Mouse (Mus musculus) megakaryocyte-erythroid progenitor cell, adult 5 weeks (primary cell): ENCODE measurements around the gene Olfr104-ps. TPM values are rescaled to one million over a fixed set of nuclear protein-coding genes. Genes with fewer than 3 reads are reported as not detected.

Experiments
- polyA plus RNA-seq: library from polyadenylated mRNA; stranded (reverse); fragments of >175 nt; gene quantifications from 2 replicates; pipeline ENCODE4 v1.2.3, GENCODE M21; 2012

Olfr104-ps gene
- not detected in 2 replicates for polyA plus RNA-seq

GRCm38 (mm10) chr17:37359282-37359681 lies at the start of gene Olfr104-ps:
TSS of gene Olfr104-ps (plus strand) at chr17:37359582.

GRCm38 (mm10) chr17:37316954-37317353 lies 42.4 kb upstream of the Olfr104-ps start, which contains the start of gene Olfr102:
TSS of gene Olfr102 (minus strand) at chr17:37317054.

GRCm38 (mm10) chr17:37339598-37339997 lies 19.8 kb upstream of the Olfr104-ps start, which contains the start of gene Olfr103:
TSS of gene Olfr103 (minus strand) at chr17:37339698.

GRCm38 (mm10) chr17:37378733-37379132 lies 19.4 kb downstream of the Olfr104-ps start, which contains the start of gene Olfr105-ps:
TSS of gene Olfr105-ps (plus strand) at chr17:37379033.

GRCm38 (mm10) chr17:37390093-37390492 lies 30.7 kb downstream of the Olfr104-ps start, which contains the start of gene Olfr106-ps:
TSS of gene Olfr106-ps (plus strand) at chr17:37390393.

GRCm38 (mm10) chr17:37398926-37399325 lies 39.5 kb downstream of the Olfr104-ps start, which contains the start of gene Olfr107:
TSS of gene Olfr107 (plus strand) at chr17:37399226.

Other genes starting within 250 kb of the Olfr104-ps start
- gene Olfr92, start 239.5 kb upstream of the Olfr104-ps start, polyA plus RNA-seq: not detected in 2 replicates
- not detected in 2 replicates for gene Olfr93, start 198.1 kb upstream of the Olfr104-ps start, polyA plus RNA-seq
- gene Ubd, start 165.7 kb upstream of the Olfr104-ps start, polyA plus RNA-seq: not detected in 2 replicates
- gene Olfr94, start 158.6 kb upstream of the Olfr104-ps start, polyA plus RNA-seq: not detected in 2 replicates
- 0.02 TPM in 1 of 2 replicates, not detected in the other for gene Olfr95, start 146.5 kb upstream of the Olfr104-ps start, polyA plus RNA-seq
- not detected in 2 replicates for gene Olfr96, start 139.4 kb upstream of the Olfr104-ps start, polyA plus RNA-seq
- gene Olfr97, start 122.3 kb upstream of the Olfr104-ps start, polyA plus RNA-seq: not detected in 2 replicates
- not detected in 2 replicates for gene Olfr98, start 95.8 kb upstream of the Olfr104-ps start, polyA plus RNA-seq
- gene H2-M3, start 89.4 kb upstream of the Olfr104-ps start, polyA plus RNA-seq: 1.8 and 2.2 TPM in 2 replicates
- gene Olfr99, start 76.1 kb upstream of the Olfr104-ps start, polyA plus RNA-seq: not detected in 2 replicates
- gene Olfr101, start 55.3 kb upstream of the Olfr104-ps start, polyA plus RNA-seq: not detected in 2 replicates
- not detected in 2 replicates for gene Olfr102, start 42.5 kb upstream of the Olfr104-ps start, polyA plus RNA-seq
- not detected in 2 replicates for gene Olfr103, start 19.9 kb upstream of the Olfr104-ps start, polyA plus RNA-seq
- 0.03 TPM in 1 of 2 replicates, not detected in the other for gene Olfr105-ps, start 19.5 kb downstream of the Olfr104-ps start, polyA plus RNA-seq
- gene Olfr106-ps, start 30.8 kb downstream of the Olfr104-ps start, polyA plus RNA-seq: not detected in 2 replicates
- not detected in 2 replicates for gene Olfr107, start 39.6 kb downstream of the Olfr104-ps start, polyA plus RNA-seq
- gene Olfr108, start 85.9 kb downstream of the Olfr104-ps start, polyA plus RNA-seq: not detected in 2 replicates
- not detected in 2 replicates for gene Olfr109, start 99.3 kb downstream of the Olfr104-ps start, polyA plus RNA-seq
- not detected in 2 replicates for gene H2-M2, start 124.0 kb downstream of the Olfr104-ps start, polyA plus RNA-seq
- not detected in 2 replicates for gene Olfr110, start 132.9 kb downstream of the Olfr104-ps start, polyA plus RNA-seq
- not detected in 2 replicates for gene Olfr111, start 148.4 kb downstream of the Olfr104-ps start, polyA plus RNA-seq
- not detected in 2 replicates for gene Olfr112, start 209.9 kb downstream of the Olfr104-ps start, polyA plus RNA-seq
- gene Olfr113, start 218.1 kb downstream of the Olfr104-ps start, polyA plus RNA-seq: not detected in 2 replicates
- not detected in 2 replicates for gene Olfr114, start 233.2 kb downstream of the Olfr104-ps start, polyA plus RNA-seq